8 mouse cellular contexts compared by ENCODE assay signal in the genomic region with DNA sequence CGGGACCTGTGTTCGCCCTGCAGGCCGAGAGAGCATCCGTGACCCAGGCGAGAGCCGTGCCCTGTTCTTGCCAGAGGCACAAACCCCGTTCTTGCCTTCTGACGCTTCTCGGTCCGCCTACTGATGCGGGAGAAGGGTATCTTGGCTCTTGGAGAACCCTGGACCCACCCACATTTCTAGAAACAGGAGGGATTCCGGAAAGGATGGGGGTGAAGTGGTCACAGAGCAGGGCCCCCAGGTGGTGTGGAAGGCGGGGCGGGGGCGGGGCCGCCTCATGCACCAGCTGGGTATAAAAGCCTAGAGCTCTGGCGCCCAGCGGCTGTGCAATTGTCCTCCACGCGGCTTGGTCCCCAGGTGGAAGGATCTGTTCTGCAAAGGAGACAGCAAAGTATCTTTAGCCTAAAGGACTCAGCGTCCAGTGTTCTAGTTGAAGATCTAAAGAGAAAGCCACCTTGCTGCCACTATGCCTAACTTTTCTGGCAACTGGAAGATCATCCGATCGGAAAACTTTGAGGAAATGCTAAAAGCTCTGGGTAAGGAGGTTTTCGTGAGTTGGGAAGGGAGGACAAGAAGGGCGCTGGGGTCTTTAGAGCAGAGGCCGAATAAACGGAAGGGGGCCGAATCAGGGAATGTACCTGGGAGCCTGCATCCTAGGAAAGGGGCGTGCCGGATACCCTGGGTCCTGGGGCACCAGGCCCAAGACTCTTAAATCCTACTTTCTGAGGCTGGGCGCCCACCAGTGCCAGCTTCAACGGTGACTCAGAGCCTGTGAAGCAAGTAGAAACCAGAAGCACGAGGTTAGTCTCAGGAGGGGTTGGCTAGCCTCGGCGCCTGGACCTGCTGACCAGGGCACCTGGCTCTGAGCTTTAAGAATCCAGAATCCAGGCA. TPM values are rescaled to one million over a fixed set of nuclear protein-coding genes. Genes with fewer than 3 reads are reported as not detected.
DNase-seq lines count a peak whose midpoint lies in the region; ATAC-seq and TF ChIP-seq lines count a peak whose summit lies in the region.

A gene (plus strand): TSS at position 289 of the 888 bp plus-strand sequence.

- H3K27me3 ChIP-seq in heart, postnatal 0 days (ENCODE audit: control insufficient read depth, insufficient read depth, low read length) = peaks cover 73% of the 10 kb centered on the region
- no peaks in the 10 kb centered on the region for H3K27me3 ChIP-seq in Patski

- 3% methylated on average over 35 of the region's 35 CpGs for WGBS in heart, postnatal 0 days

- H3K9ac ChIP-seq in heart, postnatal 0 days (replicated peaks; ENCODE audit: low read depth, low read length) = 0 out of 2 replicates have a peak within 1 kb of the TSS, but pooled peaks have one; percentile 35

- intact Hi-C loops in heart, postnatal 36 days (cut with DNase I) = no loop called here

- TF ChIP-seq CTCF in heart, postnatal 0 days (IDR thresholded peaks at IDR 0.05; ENCODE audit: low read depth) = no peak
- TF ChIP-seq CTCF in Patski (IDR thresholded peaks at IDR 0.05) = no peak

- TF ChIP-seq EP300 in heart, postnatal 0 days (IDR thresholded peaks at IDR 0.05; ENCODE audit: low read depth) = no peak

- no peak for ATAC-seq in heart, postnatal 0 days (ENCODE audit: insufficient read depth, low read depth)
- peak; percentile 20 for ATAC-seq in Patski
- ATAC-seq in megakaryocyte-erythroid progenitor cell, adult 5-6 weeks (replicated peaks; ENCODE audit: low FRiP score, low TSS enrichment, poor library complexity, severe bottlenecking) = peak; percentile 39; the same call in 1 of the 2 replicates
- ATAC-seq in erythroid progenitor cell, adult 5-6 weeks (replicated peaks; ENCODE audit: low FRiP score, poor library complexity, severe bottlenecking) = no peak

- H3K27ac ChIP-seq in heart, postnatal 0 days (ENCODE audit: low read depth) = no peak within 1 kb of the TSS

- peak within 1 kb of the TSS; percentile 32 for H3K4me3 ChIP-seq in heart, postnatal 0 days (ENCODE audit: low read depth, low read length)

- H3K9me3 ChIP-seq in heart, postnatal 0 days (replicated peaks; ENCODE audit: control insufficient read depth, low read length) = no peaks in the 10 kb centered on the region

- H3K36me3 ChIP-seq in heart, postnatal 0 days (replicated peaks; ENCODE audit: control insufficient read depth, insufficient read depth, low read length) = no peaks in the 10 kb centered on the region

- CTCF ChIA-PET in Patski (lab: Charles Lee) = interaction anchor here (0.8 to 3.4 kb wide), 3 partner anchors 8 to 38 kb away, joined by 5 to 17 read pairs (median 9); no protein-coding TSS in a partner anchor

- no peak for DNase-seq in heart, postnatal 0 days (ENCODE audit: low spot score)
- DNase-seq in heart, postnatal 36 days = no peak
- no peak for DNase-seq in Patski (ENCODE audit: low read depth, low spot score)
- DNase-seq in gonadal fat pad, adult 2 months (ENCODE audit: low read depth) = no peak
- no peak for DNase-seq in adrenal gland, postnatal 36 days
- DNase-seq in layer of hippocampus, adult 11-12 months (ENCODE audit: low spot score) = no peak

- peaks cover 10% of the 10 kb centered on the region for H3K4me1 ChIP-seq in heart, postnatal 0 days (ENCODE audit: control insufficient read depth, insufficient read depth)

- H3K4me2 ChIP-seq in heart, postnatal 0 days (ENCODE audit: low read depth, low read length) = peak within 1 kb of the TSS; percentile 52

- in situ Hi-C loops in Patski (cut with MboI; ENCODE audit: low pct_unique_long_range_greater_than_20kb) = no loop called here

- POLR2A ChIA-PET in Patski (lab: Charles Lee) = interaction anchor here (1.4 kb wide), 1 partner anchor 10 kb away, joined by 5 read pairs; no protein-coding TSS in a partner anchor

RNA-seq across cellular contexts. Expression of the gene that starts here (rescaled TPM):
- 0.53 TPM in 1 of 2 replicates, not detected in the other for total RNA-seq in heart, postnatal 0 days (2014; rRNA removed; ENCODE audit: low replicate concordance)
- 0.37 and 0.62 TPM in 2 replicates for polyA plus RNA-seq in heart, postnatal 0 days (2015; fragmentation: Nextera tagmentation; extraction: Ambion mirVana)
- total RNA-seq in heart, postnatal 36 days (2021) = not detected
- polyA plus RNA-seq in Patski (2021) = 0.59 TPM
- polyA plus RNA-seq in gonadal fat pad, adult 2 months (2012; rRNA removed) = 5.6 and 12.0 TPM in 2 replicates
- total RNA-seq in megakaryocyte-erythroid progenitor cell, adult 5-6 weeks (2014; fragmentation: Nextera tagmentation) = 2.8 TPM in 1 of 2 replicates, not detected in the other
- total RNA-seq in megakaryocyte-erythroid progenitor cell, adult 5-6 weeks (2017) = 1.2 TPM in 1 of 2 replicates, not detected in the other
- under 1 TPM in 1 of 2 experiments, not detected in 1; 0.33 TPM for total RNA-seq in adrenal gland, postnatal 36 days (2021)
- not detected in 2 replicates for total RNA-seq in erythroid progenitor cell, adult 5-6 weeks (2015; ENCODE audit: low replicate concordance)
- total RNA-seq in erythroid progenitor cell, adult 5-6 weeks (2017; ENCODE audit: low replicate concordance) = not detected in 2 replicates

Comparison
In these comparisons a context has a peak if more than half of its experiments do, and no peak if none do; other contexts are left out.
1. Peak in ATAC-seq in Patski; RNA of the gene not detected or under 1 TPM.